8 mouse cellular contexts compared by ENCODE assay signal in the genomic region with DNA sequence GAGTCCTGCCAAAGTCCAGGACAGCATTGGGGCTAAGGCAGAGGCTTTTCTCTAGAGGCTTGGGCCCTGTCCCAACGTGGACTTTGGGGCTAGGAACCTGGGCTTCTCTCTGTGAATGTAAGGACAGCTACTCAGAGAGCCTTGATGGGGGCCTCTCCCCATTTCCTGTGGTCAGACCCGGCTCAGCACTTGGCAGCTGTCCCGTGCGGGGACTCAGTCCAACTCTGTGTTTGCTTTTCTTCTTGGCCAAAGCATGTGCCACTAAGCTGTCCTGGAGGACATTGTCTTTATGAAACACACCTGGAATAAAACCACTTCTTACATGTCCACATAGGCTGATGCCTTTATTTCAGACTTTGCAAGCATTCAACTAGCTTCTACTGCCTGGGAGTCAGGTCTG. TPM values are rescaled to one million over a fixed set of nuclear protein-coding genes. Genes with fewer than 3 reads are reported as not detected.
DNase-seq lines count a peak whose midpoint lies in the region.

No protein-coding gene starts in this region.

- DNase-seq in adrenal gland, adult 2 months: peak; percentile 34
- DNase-seq in adrenal gland, postnatal 4 days (ENCODE audit: low spot score in 2 of 2): no peak
- DNase-seq in left cerebral cortex, postnatal 10 days (ENCODE audit: extremely low spot score in 1 of 2, low spot score in 2 of 2): peak; percentile 34 to 67
- DNase-seq in left cerebral cortex, adult 18-20 months (ENCODE audit: low spot score in 2 of 2): no peak
- DNase-seq in heart, postnatal 36 days: peak; percentile 42 to 52
- DNase-seq in lung, postnatal 10 days: peak; percentile 87
- no peak for DNase-seq in c-Kit-positive CD71-positive TER-119-positive erythroid progenitor cells, embryonic 14.5 days (ENCODE audit: low spot score)
- no peak for DNase-seq in cerebellum, postnatal 36 days

- intact Hi-C loops in left cerebral cortex, postnatal 10 days (cut with DNase I): no loop called here
- intact Hi-C loops in heart, postnatal 36 days (cut with DNase I): no loop called here

RNA-seq across cellular contexts. Expression of a gene that starts 40.1 kb away (rescaled TPM):
- total RNA-seq in adrenal gland, adult 2 months (2021): 10 to 100 TPM; 43.0 to 53.0 TPM
- 44.8 and 75.6 TPM in 2 replicates for polyA plus RNA-seq in adrenal gland, adult 2 months (2012; rRNA removed)
- 10 to 100 TPM; 43.2 to 47.9 TPM for total RNA-seq in adrenal gland, postnatal 4 days (2021)
- 10 to 100 TPM; 42.0 to 42.2 TPM for total RNA-seq in left cerebral cortex, postnatal 10 days (2021)
- total RNA-seq in left cerebral cortex, adult 18-20 months (2021): 10 to 100 TPM; 40.6 to 41.3 TPM
- 10 to 100 TPM; 13.7 to 17.3 TPM for total RNA-seq in heart, postnatal 36 days (2021)

RNA-seq across cellular contexts. Expression of a gene that starts 40.6 kb away (rescaled TPM):
- 10 to 100 TPM; 37.2 to 39.4 TPM for total RNA-seq in adrenal gland, adult 2 months (2021)
- 6.6 and 7.9 TPM in 2 replicates for polyA plus RNA-seq in adrenal gland, adult 2 months (2012; rRNA removed)
- 10 to 100 TPM; 89.2 to 96.4 TPM for total RNA-seq in adrenal gland, postnatal 4 days (2021)
- total RNA-seq in left cerebral cortex, postnatal 10 days (2021): 10 to 100 TPM; 63.8 to 67.9 TPM
- 10 to 100 TPM; 31.9 to 37.2 TPM for total RNA-seq in left cerebral cortex, adult 18-20 months (2021)
- 10 to 100 TPM; 21.0 to 26.8 TPM for total RNA-seq in heart, postnatal 36 days (2021)

Comparison
In these comparisons a context has a peak if more than half of its experiments do, and no peak if none do; other contexts are left out.
1. DNase-seq: peak in adrenal gland, adult 2 months (single experiment), left cerebral cortex, postnatal 10 days (2 of 2), heart, postnatal 36 days (2 of 2) and lung, postnatal 10 days (single experiment); none in adrenal gland, postnatal 4 days (0 of 2), left cerebral cortex, adult 18-20 months (0 of 2), c-Kit-positive CD71-positive TER-119-positive erythroid progenitor cells, embryonic 14.5 days (single experiment) and cerebellum, postnatal 36 days (0 of 2).